Mouse (Mus musculus) ES-CJ7 (cell line): ENCODE measurements around the gene Gm8922.
"Not testable (repeated sequence)": the region's sequence is repeated elsewhere in the genome, so short reads cannot be mapped to it uniquely, and the experiment has no call there.

Experiments used
- DNase-seq: peaks from one replicate; pipeline ENCODE4 v3.0.0; 2011; ENCODE audit warnings: low read depth, low spot score

Gm8922 gene

DNA sequence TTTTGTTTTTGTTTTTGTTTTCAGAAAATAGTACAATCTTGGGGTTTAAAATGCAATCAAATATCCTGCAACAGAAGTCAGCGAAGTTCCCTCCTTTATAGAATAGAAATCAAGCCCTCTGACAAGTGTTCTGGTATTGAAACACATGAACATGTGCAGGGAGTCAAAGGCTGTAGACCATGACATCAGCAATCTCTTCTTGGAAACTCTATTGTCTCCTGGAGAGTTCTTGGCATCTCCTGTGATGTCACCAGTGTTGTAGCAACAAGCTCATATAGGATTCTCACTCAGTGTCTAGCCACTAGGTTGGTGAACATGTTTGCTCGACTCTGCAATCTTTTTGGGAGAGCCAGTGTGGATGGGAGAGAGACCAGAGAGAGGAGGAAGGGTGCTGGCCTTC, at the start of gene Gm8922:
Gene Gm8922 (plus strand): TSS at position 301 of the 400 bp plus-strand sequence.
- DNase-seq = not testable (repeated sequence)
